Mouse (Mus musculus) liver, embryonic 13.5 days (tissue): ENCODE results near the gene 1700022I11Rik. TPM values are rescaled to one million over a fixed set of nuclear protein-coding genes. Genes with fewer than 3 reads are reported as not detected.
"Not testable (repeated sequence)": the region's sequence is repeated elsewhere in the genome, so short reads cannot be mapped to it uniquely, and the experiment has no call there.

ENCODE experiments used
- ATAC-seq: fragments of 200-750 bp; cut with Nextera tagmentation; 2 replicates; pipeline ENCODE4 v1.8.0; 2017; ENCODE audit warnings: low read depth, mild to moderate bottlenecking, moderate number of reproducible peaks, moderate library complexity
- DNase-seq: peaks from one replicate; pipeline ENCODE4 v3.0.0; 2022
- H3K27ac ChIP-seq: fragments of 300-500 bp; sonication (generic); 2 replicates; pipeline ENCODE4 v1.5.1; 2015; ENCODE audit warnings: moderate library complexity, mild to moderate bottlenecking, inconsistent platforms
- H3K27me3 ChIP-seq: fragments of 300-500 bp; sonication (generic); 2 replicates; pipeline ENCODE4 v1.6.1; 2015; ENCODE audit warnings: mild to moderate bottlenecking, inconsistent platforms
- H3K36me3 ChIP-seq: fragments of 300-500 bp; sonication (generic); 2 replicates; pipeline ENCODE4 v1.6.1; 2015; ENCODE audit warnings: mild to moderate bottlenecking, inconsistent platforms
- H3K4me1 ChIP-seq: fragments of 300-500 bp; sonication (generic); replicated peaks from 2 replicates; pipeline ENCODE4 v1.6.1; 2015; ENCODE audit warnings: inconsistent platforms
- H3K4me2 ChIP-seq: fragments of 300-500 bp; sonication (generic); 2 replicates; pipeline ENCODE4 v1.6.1; 2015; ENCODE audit warnings: inconsistent platforms, mild to moderate bottlenecking, moderate library complexity
- H3K4me3 ChIP-seq: fragments of 300-500 bp; sonication (generic); replicated peaks from 2 replicates; pipeline ENCODE4 v1.5.1; 2015; ENCODE audit warnings: mild to moderate bottlenecking, inconsistent platforms
- H3K9ac ChIP-seq: fragments of 300-500 bp; sonication (generic); 2 replicates; pipeline ENCODE4 v1.6.1; 2015; ENCODE audit warnings: mild to moderate bottlenecking, inconsistent platforms
- H3K9me3 ChIP-seq: fragments of 300-500 bp; sonication (generic); replicated peaks from 2 replicates; pipeline ENCODE4 v1.6.1; 2016; ENCODE audit warnings: inconsistent platforms
- WGBS: fragments of 180-500 bp; shearing (Covaris S2); methylation state at CpG from one replicate; pipeline ENCODE4 v1.1.7; 2015; ENCODE audit not compliant: insufficient replicate concordance; 5-methylcytosine and 5-hydroxymethylcytosine counted together
- polyA plus RNA-seq: library from polyadenylated mRNA; unstranded; fragments of >200 nt; fragmentation: Nextera tagmentation; extraction: Ambion mirVana; gene quantifications from 2 replicates; pipeline ENCODE4 v1.2.1, GENCODE M21; 2015

Gene 1700022I11Rik
- polyA plus RNA-seq, 1 experiment from 2014 or later, result 0.13 TPM

DNA sequence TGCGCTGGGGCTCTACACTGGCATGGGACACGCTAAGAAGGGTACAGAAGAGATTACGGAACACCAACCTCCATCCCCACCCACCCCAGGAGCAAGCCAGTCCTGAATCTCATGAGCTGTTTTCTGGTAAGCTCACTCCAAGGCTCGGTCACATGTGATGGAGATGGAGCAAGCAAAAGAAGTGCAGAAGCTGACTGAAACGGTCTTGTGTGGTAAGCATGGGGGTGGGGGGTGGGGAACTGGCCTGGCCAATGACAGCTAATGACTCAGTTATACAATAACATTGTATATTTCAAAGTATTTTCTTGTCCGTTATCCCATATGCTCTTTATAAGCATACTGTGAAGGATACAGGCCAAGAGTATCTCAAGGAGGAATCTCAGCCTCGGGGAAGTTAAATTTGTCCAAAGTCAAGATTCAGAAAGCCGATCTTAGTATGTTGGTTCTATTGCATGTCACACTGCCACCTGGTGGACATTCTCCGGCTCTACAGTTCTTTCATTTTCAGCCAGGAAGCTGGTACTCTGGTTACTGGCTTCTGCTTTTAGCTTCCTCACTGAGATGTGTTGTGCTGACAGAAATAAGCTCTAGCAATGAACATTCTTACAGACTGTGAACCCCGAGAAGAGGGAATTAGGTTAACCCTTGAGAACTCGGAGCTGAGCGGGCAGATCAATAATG, 4.2 kb upstream of the 1700022I11Rik start:
- no peak for ATAC-seq
- H3K9ac ChIP-seq, result no peak overlapping the region

GRCm38 (mm10) chr4:42972952-42973351, 3.5 kb downstream of the 1700022I11Rik start:
- no peaks in the 10 kb centered on the region for H3K9me3 ChIP-seq
- no peak overlapping the region for H3K4me3 ChIP-seq
- peaks cover 4% of the 10 kb centered on the region; the same call in 1 of the 2 replicates for H3K27me3 ChIP-seq
- no peak overlapping the region for H3K27ac ChIP-seq
- WGBS, result 67% methylated on average over 4 of the region's 4 CpGs
- no peaks in the 10 kb centered on the region for H3K4me1 ChIP-seq
- peaks cover 5% of the 10 kb centered on the region for H3K36me3 ChIP-seq
- H3K9ac ChIP-seq, result no peak overlapping the region
- no peak for DNase-seq
- H3K4me2 ChIP-seq, result no peak overlapping the region
- no peak for ATAC-seq

More for the DNA sequence above, 4.2 kb upstream of the 1700022I11Rik start:
- peak overlapping the region; percentile 26 for H3K4me2 ChIP-seq
- DNase-seq, result peak; percentile 29
- peaks cover 4% of the 10 kb centered on the region; the same call in 1 of the 2 replicates for H3K4me1 ChIP-seq
- WGBS, result 12% methylated on average over 12 of the region's 12 CpGs
- H3K27me3 ChIP-seq, result peaks cover 10% of the 10 kb centered on the region; the same call in 1 of the 2 replicates
- H3K27ac ChIP-seq, result no peak overlapping the region
- no peaks in the 10 kb centered on the region for H3K9me3 ChIP-seq
- no peak overlapping the region for H3K4me3 ChIP-seq
- H3K36me3 ChIP-seq, result no peaks in the 10 kb centered on the region

DNA sequence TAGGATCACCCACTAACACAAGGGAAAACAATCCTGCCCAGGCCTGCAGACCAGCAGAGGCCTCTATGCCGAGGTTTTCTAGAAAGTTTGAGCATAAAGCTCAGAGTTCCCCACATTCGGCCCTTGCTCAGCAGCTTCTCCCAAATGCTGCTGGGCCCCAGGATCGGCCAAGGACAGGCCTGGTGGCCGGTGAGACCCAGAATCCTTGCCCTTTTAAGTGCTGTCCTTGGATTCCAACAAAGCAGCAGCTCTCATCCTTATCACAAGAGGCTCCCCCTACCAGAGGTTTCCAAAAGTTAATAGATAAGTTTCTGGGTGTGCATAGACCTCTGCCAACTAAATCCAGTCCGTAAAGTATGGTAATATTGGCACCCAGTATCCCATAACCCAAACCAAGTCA, 4.5 kb downstream of the 1700022I11Rik start:
- Histone ChIP-seq H3K36me3 (peaks cover 15% of the 10 kb centered on the region), H3K4me3 (no peak overlapping the region), H3K27ac (no peak overlapping the region), H3K4me2 (no peak overlapping the region), H3K4me1 (no peaks in the 10 kb centered on the region), H3K9me3 (no peaks in the 10 kb centered on the region), H3K9ac (no peak overlapping the region), H3K27me3 (peaks cover 4% of the 10 kb centered on the region; the same call in 1 of the 2 replicates)
- ATAC-seq, result no peak
- no peak for DNase-seq
- WGBS, result 64% methylated on average over 5 of the region's 5 CpGs

DNA sequence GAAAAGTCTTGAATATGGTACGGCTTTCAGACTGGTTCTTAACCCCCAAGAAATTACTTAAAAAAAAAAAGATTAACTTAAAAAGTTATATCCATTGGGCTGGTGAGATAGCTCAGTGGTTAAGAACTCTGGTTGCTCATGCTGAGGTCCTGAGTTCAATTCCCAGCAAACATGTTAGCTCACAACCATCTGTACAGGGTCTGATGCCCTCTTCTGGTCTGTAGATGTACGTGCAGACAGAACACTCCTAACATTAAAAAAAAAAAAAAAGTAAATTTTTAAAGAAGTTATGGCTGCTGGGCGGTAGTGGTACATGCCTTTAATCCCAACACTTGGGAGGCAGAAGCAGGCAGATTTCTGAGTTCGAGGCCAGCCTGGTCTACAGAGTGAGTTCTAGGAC, 8.7 kb downstream of the 1700022I11Rik start:
- Histone ChIP-seq H3K27ac (no peak overlapping the region), H3K36me3 (peaks cover 53% of the 10 kb centered on the region)
- DNase-seq, result no peak

DNA sequence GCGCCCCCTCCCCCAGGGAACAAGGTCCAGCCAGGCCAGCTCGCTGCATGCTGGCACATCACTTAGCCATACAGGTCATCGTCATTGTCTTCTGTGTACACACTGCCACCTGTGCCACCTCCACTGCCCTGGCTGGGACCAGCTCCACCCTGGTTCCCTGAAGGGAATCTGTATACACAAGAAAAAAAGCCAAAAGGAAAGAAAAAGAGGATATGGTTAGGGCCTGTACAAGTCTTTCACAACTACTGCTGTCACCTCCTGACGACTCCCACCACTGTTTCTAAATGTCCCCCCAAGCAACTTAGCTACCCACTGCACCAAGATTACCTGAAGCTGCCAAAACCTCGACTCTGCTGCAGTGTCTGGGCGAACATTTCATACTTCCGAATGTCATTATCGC, 11.1 kb downstream of the 1700022I11Rik start:
- H3K9ac ChIP-seq, H3K27ac ChIP-seq, H3K4me3 ChIP-seq, H3K4me1 ChIP-seq, ATAC-seq, H3K4me2 ChIP-seq, H3K27me3 ChIP-seq, H3K9me3 ChIP-seq, DNase-seq: not testable (repeated sequence)
- 80% methylated on average over 8 of the region's 8 CpGs for WGBS
- peaks cover 75% of the 10 kb centered on the region for H3K36me3 ChIP-seq

More for the DNA sequence above, 8.7 kb downstream of the 1700022I11Rik start:
- no peaks in the 10 kb centered on the region for H3K9me3 ChIP-seq
- no peak overlapping the region for H3K4me3 ChIP-seq
- no peak for ATAC-seq
- no peak overlapping the region for H3K9ac ChIP-seq
- H3K4me1 ChIP-seq, result no peaks in the 10 kb centered on the region
- H3K4me2 ChIP-seq, result no peak overlapping the region
- no peaks in the 10 kb centered on the region for H3K27me3 ChIP-seq
- 79% methylated on average over 4 of the region's 4 CpGs for WGBS

DNA sequence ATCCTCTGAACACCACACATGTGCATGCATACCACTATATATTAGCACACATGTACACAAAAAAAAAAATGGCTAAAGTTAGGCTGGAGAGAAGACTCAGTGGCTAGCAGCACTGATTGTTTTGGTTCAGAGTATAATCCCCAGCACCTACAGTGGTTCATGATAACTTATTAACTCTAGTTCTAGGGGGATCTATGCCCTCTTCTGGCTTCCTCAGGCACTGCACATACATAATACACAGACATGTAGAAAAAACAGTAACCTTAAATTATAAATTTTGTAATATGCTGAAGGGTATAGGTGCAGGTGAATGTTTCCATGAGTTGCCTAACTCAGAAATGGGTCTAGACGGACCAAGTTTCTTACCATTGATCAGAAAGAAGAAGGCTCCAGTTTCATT, 18.9 kb downstream of the 1700022I11Rik start:
- H3K27me3 ChIP-seq, result no peaks in the 10 kb centered on the region
- no peak overlapping the region for H3K4me2 ChIP-seq
- 66% methylated on average over 1 of the region's 1 CpGs for WGBS
- no peaks in the 10 kb centered on the region for H3K4me1 ChIP-seq
- H3K9me3 ChIP-seq, result no peaks in the 10 kb centered on the region
- H3K4me3 ChIP-seq, result no peak overlapping the region
- peaks cover 97% of the 10 kb centered on the region for H3K36me3 ChIP-seq
- no peak overlapping the region for H3K27ac ChIP-seq
- no peak for ATAC-seq
- no peak for DNase-seq
- H3K9ac ChIP-seq, result no peak overlapping the region

DNA sequence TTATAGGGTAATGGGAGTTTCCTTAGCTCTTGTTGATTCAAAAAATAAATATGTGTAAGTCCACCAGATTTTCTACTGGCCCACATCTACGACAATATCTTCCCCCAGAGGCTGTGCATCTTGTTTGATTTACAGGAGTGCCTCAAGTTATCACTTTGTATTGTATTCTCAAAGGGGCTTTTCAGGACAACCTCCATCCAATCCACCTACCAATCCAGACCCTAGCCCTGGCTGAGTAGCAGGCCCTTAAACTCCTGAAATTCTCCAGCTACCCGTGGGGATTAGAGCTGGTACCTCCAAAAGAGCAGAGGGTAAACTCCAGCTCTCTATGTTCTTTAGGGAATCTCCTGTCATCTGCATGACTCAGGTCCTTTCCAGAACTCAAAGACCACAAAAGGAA, 28.6 kb downstream of the 1700022I11Rik start:
- Histone ChIP-seq H3K4me1 (peaks cover 33% of the 10 kb centered on the region), H3K27me3 (no peaks in the 10 kb centered on the region), H3K4me2 (peak overlapping the region; percentile 79), H3K4me3 (peak overlapping the region; percentile 97), H3K9me3 (no peaks in the 10 kb centered on the region), H3K36me3 (peaks cover 55% of the 10 kb centered on the region), H3K27ac (peak overlapping the region; percentile 53), H3K9ac (peak overlapping the region; percentile 98)
- DNase-seq, result no peak
- no peak for ATAC-seq
- WGBS, result 49% methylated on average over 2 of the region's 2 CpGs

- no peaks in the 10 kb centered on the region for H3K9me3 ChIP-seq
- peak overlapping the region; percentile 79 for H3K4me2 ChIP-seq
- peak overlapping the region; percentile 97 for H3K4me3 ChIP-seq
- peak overlapping the region; percentile 100 for H3K27ac ChIP-seq
- H3K36me3 ChIP-seq, result peaks cover 42% of the 10 kb centered on the region
- ATAC-seq (peak; percentile 71), DNase-seq (peak; percentile 75)
- peaks cover 33% of the 10 kb centered on the region for H3K4me1 ChIP-seq
- H3K27me3 ChIP-seq, result no peaks in the 10 kb centered on the region
- peak overlapping the region; percentile 98 for H3K9ac ChIP-seq
- under 1% methylated on average over 51 of the region's 51 CpGs for WGBS
Measured at GRCm38 (mm10) chr4:42999451-43000140, 30.2 kb downstream of the 1700022I11Rik start.

GRCm38 (mm10) chr4:43000141-43000986, 31.0 kb downstream of the 1700022I11Rik start, which contains the start of gene Vcp:
Vcp (minus strand) TSS chr4:43000507.
- peak within 1 kb of the TSS; percentile 97 for H3K4me3 ChIP-seq
- H3K27ac ChIP-seq, result peak within 1 kb of the TSS; percentile 100
- ATAC-seq, result peak; percentile 94
- peak within 1 kb of the TSS; percentile 79 for H3K4me2 ChIP-seq
- H3K9ac ChIP-seq, result peak within 1 kb of the TSS; percentile 98
- peaks cover 42% of the 10 kb centered on the region for H3K36me3 ChIP-seq
- not testable (repeated sequence) for H3K27me3 ChIP-seq, H3K9me3 ChIP-seq
- under 1% methylated on average over 51 of the region's 56 CpGs for WGBS
- peak; percentile 99 for DNase-seq
- H3K4me1 ChIP-seq, result peaks cover 33% of the 10 kb centered on the region

GRCm38 (mm10) chr4:43001272-43001671, 31.9 kb downstream of the 1700022I11Rik start:
- Histone ChIP-seq H3K27ac (peak overlapping the region; percentile 85; the same call in 1 of the 2 replicates), H3K4me3 (no peak overlapping the region), H3K36me3 (peaks cover 36% of the 10 kb centered on the region), H3K4me2 (no peak overlapping the region), H3K4me1 (peaks cover 33% of the 10 kb centered on the region), H3K9me3 (no peaks in the 10 kb centered on the region), H3K9ac (no peak overlapping the region), H3K27me3 (no peaks in the 10 kb centered on the region)
- WGBS, result 70% methylated on average over 2 of the region's 2 CpGs
- DNase-seq, result no peak
- ATAC-seq, result no peak
